Mouse (Mus musculus): ENCODE data around the gene Slc16a11.

The Slc16a11 gene

DNA sequence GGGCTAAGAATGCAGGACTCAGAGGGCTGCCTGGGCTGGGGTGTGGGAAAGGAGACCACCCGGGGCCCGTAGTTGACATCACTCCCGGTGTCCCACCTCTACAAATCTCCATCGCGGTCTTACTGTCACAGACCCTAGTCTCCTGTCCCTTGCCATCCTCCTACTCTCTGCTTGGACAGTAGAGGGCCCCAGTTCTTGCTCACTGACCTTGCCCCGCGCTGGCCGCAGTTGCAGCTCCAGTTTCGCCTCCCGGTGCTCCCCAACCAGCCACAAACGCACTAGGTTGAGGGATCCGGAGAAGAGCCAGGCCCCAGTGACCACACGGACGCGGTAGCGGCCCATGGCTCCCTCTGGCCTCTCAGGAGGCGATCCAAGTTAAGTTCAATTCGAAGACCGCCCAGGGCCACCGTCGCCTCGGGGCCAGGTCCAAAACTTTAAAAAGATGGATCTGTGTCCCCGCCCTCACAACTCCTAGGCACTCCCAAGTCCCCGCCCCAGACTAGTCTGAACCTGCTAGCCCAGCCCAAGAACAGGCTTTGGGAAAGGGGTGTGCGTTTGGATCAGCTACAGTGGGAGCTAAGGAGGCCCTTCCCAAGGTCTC, 42.5 kb downstream of the Slc16a11 start, which contains the start of gene Alox12:
Gene Alox12 (minus strand): TSS at position 423 of the 601 bp plus-strand sequence.
- no peak for DNase-seq (ENCODE audit: low read depth)

DNA sequence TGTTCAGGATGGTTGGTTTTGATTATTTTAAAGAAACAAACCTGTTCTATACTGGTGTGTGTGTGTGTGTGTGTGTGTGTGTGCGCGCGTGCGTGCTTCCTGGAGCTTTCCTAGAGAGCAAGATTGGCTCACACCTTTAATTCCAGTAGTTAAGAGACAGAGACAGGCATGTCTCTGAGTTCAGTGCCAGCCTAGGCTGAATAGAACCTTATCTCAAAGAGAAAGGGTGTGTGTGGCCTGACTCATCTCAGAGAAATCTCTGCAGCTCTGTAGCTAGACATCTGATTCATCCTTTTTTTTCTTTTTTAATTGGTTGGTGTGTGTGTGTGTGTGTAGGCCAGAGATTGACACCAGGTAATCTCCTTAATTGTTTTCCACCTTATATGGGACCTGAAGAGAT, 46.5 kb downstream of the Slc16a11 start:
- no peak for DNase-seq (ENCODE audit: low read depth)

DNA sequence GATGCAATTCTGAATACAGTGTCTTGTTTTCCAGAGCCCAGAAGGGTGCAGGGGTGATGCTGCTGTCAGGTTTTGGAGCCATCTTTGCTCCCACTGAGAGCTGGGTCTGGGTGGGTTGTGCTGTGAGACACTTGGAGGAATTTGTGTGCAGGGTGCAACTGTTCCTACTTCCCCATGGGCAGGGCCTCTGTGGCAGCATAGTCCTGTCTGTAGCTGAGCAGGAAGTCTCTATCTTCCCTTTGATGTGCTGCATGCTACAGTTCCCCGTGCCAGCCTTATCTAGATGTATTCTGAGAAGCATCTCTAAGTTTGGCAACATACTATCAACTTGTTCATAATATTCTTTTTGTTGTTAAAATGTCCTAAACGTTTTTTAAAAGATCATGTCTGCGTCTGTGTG, 52.7 kb downstream of the Slc16a11 start:
- DNase-seq (ENCODE audit: low read depth): no peak

DNA sequence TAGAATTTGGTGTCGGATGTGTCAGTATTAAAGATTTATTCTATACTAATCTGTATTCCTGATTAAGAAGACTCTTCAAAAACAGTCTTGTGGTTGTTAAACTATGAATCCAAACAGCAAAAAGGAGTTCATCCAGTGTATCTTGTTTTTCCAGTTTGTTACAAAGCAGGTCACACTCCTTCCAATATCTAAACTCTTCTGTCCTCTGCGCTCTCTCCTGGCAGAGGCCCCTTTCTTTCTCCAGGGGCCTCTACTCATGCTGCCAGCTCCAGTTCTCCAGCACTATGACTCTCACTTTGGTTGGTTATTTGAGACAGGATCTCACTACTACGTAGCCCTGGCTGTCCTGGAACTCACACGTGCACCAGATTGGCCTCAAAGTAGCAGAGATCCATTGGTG, 53.3 kb downstream of the Slc16a11 start:
- no peak for DNase-seq (ENCODE audit: low read depth)

All from fibroblast of lung, adult 2 months (primary cell).